Mouse (Mus musculus): Measurements from ENCODE around the gene Sirt3. TPM values are rescaled to one million over a fixed set of nuclear protein-coding genes. Genes with fewer than 3 reads are reported as not detected.

The Sirt3 gene
- polyA plus RNA-seq, 1 experiment from 2014 or later: 40.7 TPM

DNA sequence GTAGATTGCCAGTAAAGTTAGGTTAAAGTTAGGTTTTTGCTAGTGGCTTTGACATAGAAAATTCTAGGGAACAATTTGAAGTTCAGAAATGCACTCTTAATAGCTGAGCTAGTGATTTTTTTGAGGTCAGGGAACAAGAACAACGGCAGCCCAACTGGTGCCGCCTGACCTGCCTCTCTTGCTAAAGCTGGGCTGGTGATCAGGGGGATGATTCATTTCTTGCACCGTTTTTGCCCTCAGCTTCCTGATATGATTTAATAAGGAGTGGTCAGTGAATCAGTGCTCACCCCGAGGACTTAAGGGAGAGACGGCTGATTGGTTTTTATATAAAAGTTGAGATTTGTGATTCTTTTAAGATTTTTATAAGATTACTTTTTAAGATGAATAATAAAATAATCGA is 50.7 kb downstream of the Sirt3 start:
- H3K27ac ChIP-seq (replicated peaks): no peak overlapping the region
- no peaks in the 10 kb centered on the region for H3K9me3 ChIP-seq
- peaks cover 42% of the 10 kb centered on the region for H3K27me3 ChIP-seq (replicated peaks)
- ATAC-seq (ENCODE audit: extremely low read depth, insufficient number of reproducible peaks, low FRiP score, low TSS enrichment): no peak
- no peak overlapping the region for H3K9ac ChIP-seq
- H3K4me1 ChIP-seq: no peaks in the 10 kb centered on the region
- H3K4me3 ChIP-seq: no peak overlapping the region
- WGBS: 57% methylated on average over 6 of the region's 6 CpGs
- no peak overlapping the region for H3K4me2 ChIP-seq
- no peaks in the 10 kb centered on the region for H3K36me3 ChIP-seq

DNA sequence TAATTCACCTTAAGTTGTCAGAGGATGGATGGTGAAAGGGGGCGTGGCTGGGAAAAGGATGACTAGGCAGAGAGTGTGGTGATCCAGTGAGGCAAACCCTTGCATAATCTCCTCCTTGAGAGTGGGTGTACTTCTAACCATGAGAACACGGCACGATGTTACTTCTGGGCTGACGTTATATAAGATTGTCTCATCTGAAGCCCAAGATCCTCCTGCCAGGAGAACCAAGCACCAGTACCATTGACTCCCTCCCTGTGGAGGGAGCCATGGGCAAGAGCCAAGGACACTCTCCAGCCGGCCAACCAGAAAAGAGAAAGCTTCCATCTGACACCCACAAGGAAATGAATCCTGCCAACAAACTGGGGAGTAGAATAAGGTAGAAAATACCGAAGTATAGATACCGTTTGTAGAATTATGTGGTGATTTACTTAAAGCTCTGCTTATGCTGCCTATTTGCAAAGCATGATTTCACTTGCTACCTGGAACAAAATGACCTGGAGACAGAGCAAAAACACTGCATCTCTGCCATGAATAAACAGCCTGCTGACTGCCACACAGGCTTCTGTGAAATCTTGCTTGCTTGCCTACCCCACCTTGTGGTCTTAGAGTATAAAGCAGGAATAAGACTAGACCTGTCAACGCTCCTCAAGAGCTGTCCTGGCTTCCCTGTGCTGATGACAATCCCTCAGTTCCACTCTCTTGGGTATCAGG is 53.8 kb downstream of the Sirt3 start:
- no peak for ATAC-seq (ENCODE audit: extremely low read depth, insufficient number of reproducible peaks, low FRiP score, low TSS enrichment)
- 31% methylated on average over 8 of the region's 8 CpGs for WGBS
- peak overlapping the region; percentile 14; the same call in 1 of the 2 replicates for H3K4me2 ChIP-seq
- no peak overlapping the region for H3K4me3 ChIP-seq
- H3K9me3 ChIP-seq: no peaks in the 10 kb centered on the region
- no peak overlapping the region for H3K27ac ChIP-seq (replicated peaks)
- no peaks in the 10 kb centered on the region for H3K4me1 ChIP-seq
- H3K27me3 ChIP-seq (replicated peaks): peaks cover 36% of the 10 kb centered on the region
- H3K36me3 ChIP-seq: no peaks in the 10 kb centered on the region
- H3K9ac ChIP-seq: no peak overlapping the region

- 90% methylated on average over 4 of the region's 4 CpGs for WGBS
- Histone ChIP-seq H3K4me1 (no peaks in the 10 kb centered on the region), H3K36me3 (no peaks in the 10 kb centered on the region), H3K27me3 (replicated peaks) (peaks cover 28% of the 10 kb centered on the region), H3K4me3 (no peak overlapping the region), H3K27ac (replicated peaks) (no peak overlapping the region), H3K9me3 (no peaks in the 10 kb centered on the region), H3K4me2 (no peak overlapping the region), H3K9ac (no peak overlapping the region)
- ATAC-seq (ENCODE audit: extremely low read depth, insufficient number of reproducible peaks, low FRiP score, low TSS enrichment): no peak
Measured at GRCm38 (mm10) chr7:140822731-140823130, 59.4 kb downstream of the Sirt3 start.

DNA sequence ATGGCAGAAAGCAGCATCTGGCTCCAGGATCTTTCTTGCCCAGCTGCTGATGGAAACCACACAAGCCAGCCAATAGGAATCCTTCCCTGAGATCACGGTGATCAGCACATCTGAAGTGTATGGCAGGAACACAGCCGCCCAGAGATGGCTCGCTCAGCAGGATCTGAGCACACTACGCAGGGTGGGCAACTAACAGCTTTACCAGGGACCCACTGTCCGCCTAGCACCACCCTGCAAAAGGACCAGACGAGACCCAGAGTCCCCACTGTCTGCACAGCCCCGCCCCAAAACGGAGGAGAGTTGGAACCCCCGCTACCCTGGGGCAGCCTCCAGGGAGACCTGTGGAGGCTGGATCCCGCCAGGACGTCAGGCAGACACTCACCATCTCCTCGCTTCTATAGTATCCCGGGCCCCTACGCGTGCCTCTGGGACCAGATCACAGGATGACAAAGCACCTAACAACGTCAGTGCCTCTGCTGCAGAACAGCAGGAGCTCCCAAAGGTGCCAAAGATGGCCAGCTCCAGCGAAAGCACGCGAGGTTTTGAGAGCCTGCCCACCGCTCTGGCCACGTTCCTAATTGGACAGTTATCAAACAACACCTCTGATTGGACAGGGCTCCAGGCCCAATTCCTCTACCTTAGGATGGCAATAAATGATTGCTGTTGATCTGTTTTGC is 60.3 kb downstream of the Sirt3 start, which contains the start of gene Zfp941:
TSS of gene Zfp941 (minus strand) at position 526 of the 677 bp plus-strand sequence.
- Histone ChIP-seq H3K4me1 (no peaks in the 10 kb centered on the region), H3K4me3 (peak within 1 kb of the TSS; percentile 61), H3K27me3 (replicated peaks) (peaks cover 25% of the 10 kb centered on the region), H3K9ac (peak within 1 kb of the TSS; percentile 74), H3K36me3 (no peaks in the 10 kb centered on the region), H3K9me3 (no peaks in the 10 kb centered on the region), H3K4me2 (peak within 1 kb of the TSS; percentile 83), H3K27ac (replicated peaks) (no peak within 1 kb of the TSS)
- WGBS: 2% methylated on average over 21 of the region's 21 CpGs
- ATAC-seq (ENCODE audit: extremely low read depth, insufficient number of reproducible peaks, low FRiP score, low TSS enrichment): no peak

GRCm38 (mm10) chr7:140821305-140821652 is 60.8 kb downstream of the Sirt3 start:
- Histone ChIP-seq H3K36me3 (no peaks in the 10 kb centered on the region), H3K27me3 (replicated peaks) (peaks cover 20% of the 10 kb centered on the region), H3K9ac (0 out of 2 replicates have a peak overlapping the region, but pooled peaks have one; percentile 74), H3K4me3 (peak overlapping the region; percentile 61), H3K9me3 (no peaks in the 10 kb centered on the region), H3K4me1 (no peaks in the 10 kb centered on the region), H3K4me2 (peak overlapping the region; percentile 83), H3K27ac (replicated peaks) (no peak overlapping the region)
- ATAC-seq (ENCODE audit: extremely low read depth, insufficient number of reproducible peaks, low FRiP score, low TSS enrichment): no peak
- 48% methylated on average over 5 of the region's 5 CpGs for WGBS

DNA sequence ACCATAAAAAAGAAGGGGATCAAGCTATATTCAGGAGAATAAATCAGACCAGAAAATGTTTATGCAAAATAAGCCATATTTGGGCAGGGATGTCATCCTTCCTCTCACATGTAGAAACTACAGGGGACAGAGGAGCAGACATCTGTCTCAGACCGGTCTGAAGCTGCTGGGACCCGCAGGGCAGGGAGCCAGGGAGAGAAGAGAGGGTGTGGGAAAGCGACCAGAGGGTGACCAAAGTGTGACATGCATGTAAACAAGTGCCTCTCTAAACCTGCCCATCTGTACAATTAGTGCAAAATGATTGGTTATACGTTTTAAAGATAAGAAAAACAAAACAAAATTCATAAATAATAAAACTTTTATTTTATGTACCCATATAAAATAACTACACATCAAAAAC is 61.9 kb downstream of the Sirt3 start:
- no peak for ATAC-seq (ENCODE audit: extremely low read depth, insufficient number of reproducible peaks, low FRiP score, low TSS enrichment)
- H3K9me3 ChIP-seq: no peaks in the 10 kb centered on the region

More for the DNA sequence above, 61.9 kb downstream of the Sirt3 start:
- H3K9ac ChIP-seq: no peak overlapping the region
- H3K27ac ChIP-seq (replicated peaks): no peak overlapping the region
- no peak overlapping the region for H3K4me3 ChIP-seq
- H3K36me3 ChIP-seq: no peaks in the 10 kb centered on the region
- H3K4me1 ChIP-seq: no peaks in the 10 kb centered on the region
- 60% methylated on average over 4 of the region's 4 CpGs for WGBS
- H3K4me2 ChIP-seq: no peak overlapping the region
- H3K27me3 ChIP-seq (replicated peaks): peaks cover 9% of the 10 kb centered on the region; the same call in 1 of the 2 replicates

Other genes starting within 250 kb of the Sirt3 start
- gene Olfr53, start 235.9 kb downstream of the Sirt3 start, polyA plus RNA-seq (2015; fragmentation: Nextera tagmentation; extraction: Ambion mirVana): not detected in 2 replicates
- gene Olfr539, start 222.4 kb downstream of the Sirt3 start, polyA plus RNA-seq (2015; fragmentation: Nextera tagmentation; extraction: Ambion mirVana): not detected in 2 replicates
- not detected in 2 replicates for gene Olfr45, start 200.4 kb downstream of the Sirt3 start, polyA plus RNA-seq (2015; fragmentation: Nextera tagmentation; extraction: Ambion mirVana)
- gene Olfr541, start 185.0 kb downstream of the Sirt3 start, polyA plus RNA-seq (2015; fragmentation: Nextera tagmentation; extraction: Ambion mirVana): not detected in 2 replicates
- gene Cyp2e1, start 118.6 kb downstream of the Sirt3 start, polyA plus RNA-seq (2015; fragmentation: Nextera tagmentation; extraction: Ambion mirVana): not detected in 2 replicates
- 0.23 and 0.29 TPM in 2 replicates for gene Syce1, start 94.5 kb downstream of the Sirt3 start, polyA plus RNA-seq (2015; fragmentation: Nextera tagmentation; extraction: Ambion mirVana)
- gene Zfp941, start 60.1 kb downstream of the Sirt3 start, polyA plus RNA-seq (2015; fragmentation: Nextera tagmentation; extraction: Ambion mirVana): 0.66 and 0.90 TPM in 2 replicates
- gene Urah, start 47.3 kb downstream of the Sirt3 start, polyA plus RNA-seq (2015; fragmentation: Nextera tagmentation; extraction: Ambion mirVana): 0.24 and 0.90 TPM in 2 replicates
- gene Scgb1c1, start 36.8 kb downstream of the Sirt3 start, polyA plus RNA-seq (2015; fragmentation: Nextera tagmentation; extraction: Ambion mirVana): not detected in 2 replicates
- gene Odf3, start 34.5 kb downstream of the Sirt3 start, polyA plus RNA-seq (2015; fragmentation: Nextera tagmentation; extraction: Ambion mirVana): 0.09 TPM in 1 of 2 replicates, not detected in the other
- not detected in 2 replicates for gene Gm45785, start 26.0 kb downstream of the Sirt3 start, polyA plus RNA-seq (2015; fragmentation: Nextera tagmentation; extraction: Ambion mirVana)
- gene Ric8a, start 25.4 kb downstream of the Sirt3 start, polyA plus RNA-seq (2015; fragmentation: Nextera tagmentation; extraction: Ambion mirVana): 40.1 and 46.2 TPM in 2 replicates
- gene Bet1l, start 24.7 kb downstream of the Sirt3 start, polyA plus RNA-seq (2015; fragmentation: Nextera tagmentation; extraction: Ambion mirVana): 28.6 and 29.0 TPM in 2 replicates
- gene Psmd13, start 341 bp downstream of the Sirt3 start, polyA plus RNA-seq (2015; fragmentation: Nextera tagmentation; extraction: Ambion mirVana): 164 and 190 TPM in 2 replicates
- gene Cox8b, start 18.1 kb upstream of the Sirt3 start, polyA plus RNA-seq (2015; fragmentation: Nextera tagmentation; extraction: Ambion mirVana): 142 and 148 TPM in 2 replicates
- gene Nlrp6, start 38.6 kb upstream of the Sirt3 start, polyA plus RNA-seq (2015; fragmentation: Nextera tagmentation; extraction: Ambion mirVana): 0.05 and 0.20 TPM in 2 replicates
- 13.1 and 13.8 TPM in 2 replicates for gene Pgghg, start 59.1 kb upstream of the Sirt3 start, polyA plus RNA-seq (2015; fragmentation: Nextera tagmentation; extraction: Ambion mirVana)
- gene Ifitm5, start 68.0 kb upstream of the Sirt3 start, polyA plus RNA-seq (2015; fragmentation: Nextera tagmentation; extraction: Ambion mirVana): 1.2 TPM in 2 replicates
- not detected in 2 replicates for gene Gm45717, start 73.6 kb upstream of the Sirt3 start, polyA plus RNA-seq (2015; fragmentation: Nextera tagmentation; extraction: Ambion mirVana)
- 505 and 535 TPM in 2 replicates for gene Ifitm2, start 73.7 kb upstream of the Sirt3 start, polyA plus RNA-seq (2015; fragmentation: Nextera tagmentation; extraction: Ambion mirVana)
- 9.7 and 15.9 TPM in 2 replicates for gene Ifitm1, start 84.9 kb upstream of the Sirt3 start, polyA plus RNA-seq (2015; fragmentation: Nextera tagmentation; extraction: Ambion mirVana)
- 73.2 and 78.1 TPM in 2 replicates for gene Ifitm3, start 128.5 kb upstream of the Sirt3 start, polyA plus RNA-seq (2015; fragmentation: Nextera tagmentation; extraction: Ambion mirVana)
- gene Ifitm6, start 135.6 kb upstream of the Sirt3 start, polyA plus RNA-seq (2015; fragmentation: Nextera tagmentation; extraction: Ambion mirVana): 0.24 and 0.31 TPM in 2 replicates
- not detected in 2 replicates for gene Gm17387, start 146.8 kb upstream of the Sirt3 start, polyA plus RNA-seq (2015; fragmentation: Nextera tagmentation; extraction: Ambion mirVana)
- gene B4galnt4, start 178.8 kb upstream of the Sirt3 start, polyA plus RNA-seq (2015; fragmentation: Nextera tagmentation; extraction: Ambion mirVana): 1.6 and 2.7 TPM in 2 replicates
- gene Pkp3, start 195.9 kb upstream of the Sirt3 start, polyA plus RNA-seq (2015; fragmentation: Nextera tagmentation; extraction: Ambion mirVana): 0.31 and 0.72 TPM in 2 replicates
- 3.4 and 3.5 TPM in 2 replicates for gene Sigirr, start 218.3 kb upstream of the Sirt3 start, polyA plus RNA-seq (2015; fragmentation: Nextera tagmentation; extraction: Ambion mirVana)
- gene Ano9, start 235.5 kb upstream of the Sirt3 start, polyA plus RNA-seq (2015; fragmentation: Nextera tagmentation; extraction: Ambion mirVana): 0.21 and 0.23 TPM in 2 replicates
- gene Ptdss2, start 240.1 kb upstream of the Sirt3 start, polyA plus RNA-seq (2015; fragmentation: Nextera tagmentation; extraction: Ambion mirVana): 57.9 and 66.4 TPM in 2 replicates

Data from heart, embryonic 13.5 days (tissue).